ENCODE assay signal across 9 mouse cellular contexts in the genomic region with DNA sequence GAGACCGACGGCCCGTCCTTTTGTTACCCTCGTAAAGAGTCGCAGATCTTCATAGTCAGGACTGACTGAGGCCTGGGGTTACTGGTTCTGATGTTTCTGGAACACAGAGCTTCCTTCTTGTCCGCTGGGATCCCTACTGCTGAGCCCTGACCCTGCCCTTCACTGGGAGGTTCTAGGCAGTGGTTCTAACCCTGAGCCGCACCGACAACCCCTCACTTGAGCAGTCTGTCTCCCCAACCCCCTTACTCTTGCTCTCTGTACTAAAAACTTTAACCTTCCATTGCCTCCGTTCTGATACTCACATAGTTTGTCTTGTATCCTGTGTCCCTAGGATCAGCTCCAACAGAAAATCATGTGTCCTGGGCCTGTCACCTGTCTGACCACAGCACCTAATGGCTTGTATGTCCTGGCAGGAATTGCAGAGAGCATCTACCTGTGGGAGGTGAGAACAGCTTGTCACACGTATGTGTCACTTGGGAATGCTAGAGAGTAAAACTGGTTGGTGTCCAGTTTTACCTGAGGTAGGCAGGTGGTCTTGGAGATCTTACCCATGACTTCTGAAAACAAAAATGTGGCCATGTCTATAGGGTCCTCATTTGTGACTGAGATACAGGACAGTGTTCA. TPM values are rescaled to one million over a fixed set of nuclear protein-coding genes. Genes with fewer than 3 reads are reported as not detected.
DNase-seq lines count a peak whose midpoint lies in the region; ATAC-seq lines count a peak whose summit lies in the region.
"Had no signal": no experiment of that assay in that cellular context is flagged by ENCODE, and none has a peak within 500 bp of the region (broad histone marks: within the 10 kb centered on the region; RNA-seq: fewer than 3 reads in every experiment).

No protein-coding gene starts in this region.

- no peak for DNase-seq in kidney, adult 9 months
- DNase-seq in embryonic facial prominence, embryonic 10.5 days (ENCODE audit: low spot score): no peak
- no peak for DNase-seq in ovary, postnatal 10 days (ENCODE audit: low spot score)
- DNase-seq in left cerebral cortex, postnatal 10 days (ENCODE audit: extremely low spot score in 1 of 2, low spot score in 2 of 2): no peak
- no peak for DNase-seq in urinary bladder, adult 2 months (ENCODE audit: low spot score)

- peak overlapping the region; percentile 84 for H3K4me3 ChIP-seq in kidney, embryonic 16.5 days (ENCODE audit: low read length)
- peak overlapping the region; percentile 99 for H3K4me3 ChIP-seq in embryonic facial prominence, embryonic 10.5 days
- peak overlapping the region; percentile 91 for H3K4me3 ChIP-seq in hindbrain, embryonic 15.5 days
- peak overlapping the region; percentile 81 for H3K4me3 ChIP-seq in midbrain, embryonic 16.5 days (ENCODE audit: low read depth, low read length)

- H3K27ac ChIP-seq in kidney, embryonic 16.5 days (ENCODE audit: low read length): peak overlapping the region; percentile 41
- peak overlapping the region; percentile 89 for H3K27ac ChIP-seq in embryonic facial prominence, embryonic 10.5 days (replicated peaks)
- H3K27ac ChIP-seq in hindbrain, embryonic 15.5 days (replicated peaks): peak overlapping the region; percentile 75; the same call in 1 of the 2 replicates
- H3K27ac ChIP-seq in midbrain, embryonic 16.5 days (ENCODE audit: low read length): peak overlapping the region; percentile 75; the same call in 1 of the 2 replicates

- no peak for ATAC-seq in kidney, embryonic 16.5 days (ENCODE audit: low FRiP score, low TSS enrichment)
- ATAC-seq in hindbrain, embryonic 15.5 days (ENCODE audit: low FRiP score, low read depth): no peak
- ATAC-seq in midbrain, embryonic 16.5 days: 0 out of 2 replicates have a peak, but pooled peaks have one; percentile 1

- H3K36me3 ChIP-seq in kidney, embryonic 16.5 days (ENCODE audit: insufficient read depth, low read length): peaks cover 33% of the 10 kb centered on the region
- peaks cover 48% of the 10 kb centered on the region for H3K36me3 ChIP-seq in embryonic facial prominence, embryonic 10.5 days (replicated peaks)
- H3K36me3 ChIP-seq in hindbrain, embryonic 15.5 days: peaks cover 24% of the 10 kb centered on the region
- H3K36me3 ChIP-seq in midbrain, embryonic 16.5 days (ENCODE audit: control insufficient read depth, insufficient read depth, low read length): peaks cover 9% of the 10 kb centered on the region; the same call in 1 of the 2 replicates

- H3K27me3 ChIP-seq in kidney, embryonic 16.5 days (ENCODE audit: insufficient read depth, low read length): no peaks in the 10 kb centered on the region
- no peaks in the 10 kb centered on the region for H3K27me3 ChIP-seq in embryonic facial prominence, embryonic 10.5 days (replicated peaks; ENCODE audit: low read depth, poor library complexity, severe bottlenecking)
- H3K27me3 ChIP-seq in hindbrain, embryonic 15.5 days: 0 out of 2 replicates have a peak, but pooled peaks cover 2% of the 10 kb centered on the region
- no peaks in the 10 kb centered on the region for H3K27me3 ChIP-seq in midbrain, embryonic 16.5 days (ENCODE audit: control insufficient read depth, insufficient read depth, low read depth, low read length)

- peak overlapping the region; percentile 78 for H3K9ac ChIP-seq in kidney, embryonic 16.5 days (replicated peaks; ENCODE audit: low read length)
- peak overlapping the region; percentile 83 for H3K9ac ChIP-seq in hindbrain, embryonic 15.5 days
- peak overlapping the region; percentile 78 for H3K9ac ChIP-seq in midbrain, embryonic 16.5 days (ENCODE audit: low read depth, low read length)

- intact Hi-C loops in left cerebral cortex, postnatal 10 days (cut with DNase I): no loop called here

- WGBS in kidney, embryonic 16.5 days: 13% methylated on average over 10 of the region's 10 CpGs
- WGBS in embryonic facial prominence, embryonic 10.5 days: 17% methylated on average over 10 of the region's 10 CpGs
- 15% methylated on average over 10 of the region's 10 CpGs for WGBS in hindbrain, embryonic 15.5 days
- 14% methylated on average over 10 of the region's 10 CpGs for WGBS in midbrain, embryonic 16.5 days

- no peaks in the 10 kb centered on the region for H3K9me3 ChIP-seq in kidney, embryonic 16.5 days (ENCODE audit: low read length)
- no peaks in the 10 kb centered on the region for H3K9me3 ChIP-seq in embryonic facial prominence, embryonic 10.5 days
- no peaks in the 10 kb centered on the region for H3K9me3 ChIP-seq in hindbrain, embryonic 15.5 days
- H3K9me3 ChIP-seq in midbrain, embryonic 16.5 days (replicated peaks; ENCODE audit: control insufficient read depth, low read length, poor library complexity, severe bottlenecking): no peaks in the 10 kb centered on the region

- H3K4me1 ChIP-seq in kidney, embryonic 16.5 days (ENCODE audit: insufficient read depth, low read length): peaks cover 20% of the 10 kb centered on the region
- H3K4me1 ChIP-seq in embryonic facial prominence, embryonic 10.5 days: peaks cover 45% of the 10 kb centered on the region
- H3K4me1 ChIP-seq in hindbrain, embryonic 15.5 days (replicated peaks): peaks cover 12% of the 10 kb centered on the region
- H3K4me1 ChIP-seq in midbrain, embryonic 16.5 days (ENCODE audit: control insufficient read depth, insufficient read depth, low read length): peaks cover 7% of the 10 kb centered on the region

- peak overlapping the region; percentile 83 for H3K4me2 ChIP-seq in kidney, embryonic 16.5 days (replicated peaks; ENCODE audit: low read depth, low read length)
- H3K4me2 ChIP-seq in hindbrain, embryonic 15.5 days: peak overlapping the region; percentile 84
- H3K4me2 ChIP-seq in midbrain, embryonic 16.5 days (ENCODE audit: low read length): peak overlapping the region; percentile 64

RNA-seq across cellular contexts. Expression of a gene that starts 0.8 kb away (rescaled TPM):
- polyA plus RNA-seq in kidney, embryonic 16.5 days (2015; fragmentation: Nextera tagmentation; extraction: Ambion mirVana): 101 and 113 TPM in 2 replicates
- 166 TPM in 2 replicates for polyA plus RNA-seq in embryonic facial prominence, embryonic 10.5 days (2016; fragmentation: Nextera tagmentation; extraction: Ambion mirVana)
- polyA plus RNA-seq in hindbrain, embryonic 15.5 days (2015; fragmentation: Nextera tagmentation; extraction: Ambion mirVana): 93.6 and 94.7 TPM in 2 replicates
- polyA plus RNA-seq in midbrain, embryonic 16.5 days (2015; fragmentation: Nextera tagmentation; extraction: Ambion mirVana): 79.5 and 89.4 TPM in 2 replicates
- 10 to 100 TPM; 46.2 to 49.9 TPM for total RNA-seq in left cerebral cortex, postnatal 10 days (2021)
- 23.5 and 25.0 TPM in 2 replicates for polyA plus RNA-seq in urinary bladder, adult 2 months (2012; rRNA removed)

RNA-seq across cellular contexts. Expression of a gene that starts 9.7 kb away (rescaled TPM):
- polyA plus RNA-seq in kidney, embryonic 16.5 days (2015; fragmentation: Nextera tagmentation; extraction: Ambion mirVana): 0.54 and 0.71 TPM in 2 replicates
- polyA plus RNA-seq in embryonic facial prominence, embryonic 10.5 days (2016; fragmentation: Nextera tagmentation; extraction: Ambion mirVana): 0.13 and 0.44 TPM in 2 replicates
- 0.29 and 0.34 TPM in 2 replicates for polyA plus RNA-seq in hindbrain, embryonic 15.5 days (2015; fragmentation: Nextera tagmentation; extraction: Ambion mirVana)
- polyA plus RNA-seq in midbrain, embryonic 16.5 days (2015; fragmentation: Nextera tagmentation; extraction: Ambion mirVana): 0.20 and 0.28 TPM in 2 replicates
- total RNA-seq in left cerebral cortex, postnatal 10 days (2021): under 1 TPM; 0.24 to 0.28 TPM
- polyA plus RNA-seq in urinary bladder, adult 2 months (2012; rRNA removed): 0.04 TPM in 1 of 2 replicates, not detected in the other
- polyA plus RNA-seq: large intestine, adult 2 months had no signal

RNA-seq across cellular contexts. Expression of a gene that starts 23.3 kb away (rescaled TPM):
- 10.8 and 11.2 TPM in 2 replicates for polyA plus RNA-seq in kidney, embryonic 16.5 days (2015; fragmentation: Nextera tagmentation; extraction: Ambion mirVana)
- 12.3 and 12.4 TPM in 2 replicates for polyA plus RNA-seq in embryonic facial prominence, embryonic 10.5 days (2016; fragmentation: Nextera tagmentation; extraction: Ambion mirVana)
- 24.5 and 27.3 TPM in 2 replicates for polyA plus RNA-seq in hindbrain, embryonic 15.5 days (2015; fragmentation: Nextera tagmentation; extraction: Ambion mirVana)
- polyA plus RNA-seq in midbrain, embryonic 16.5 days (2015; fragmentation: Nextera tagmentation; extraction: Ambion mirVana): 15.3 and 16.2 TPM in 2 replicates
- 100 to 1,000 TPM; 136 TPM for total RNA-seq in left cerebral cortex, postnatal 10 days (2021)
- polyA plus RNA-seq in urinary bladder, adult 2 months (2012; rRNA removed): 135 and 159 TPM in 2 replicates

RNA-seq across cellular contexts. Expression of a gene that starts 27.6 kb away (rescaled TPM):
- polyA plus RNA-seq in kidney, embryonic 16.5 days (2015; fragmentation: Nextera tagmentation; extraction: Ambion mirVana): 309 and 332 TPM in 2 replicates
- polyA plus RNA-seq in embryonic facial prominence, embryonic 10.5 days (2016; fragmentation: Nextera tagmentation; extraction: Ambion mirVana): 234 and 253 TPM in 2 replicates
- polyA plus RNA-seq in hindbrain, embryonic 15.5 days (2015; fragmentation: Nextera tagmentation; extraction: Ambion mirVana): 29.4 and 33.6 TPM in 2 replicates
- 25.7 and 26.2 TPM in 2 replicates for polyA plus RNA-seq in midbrain, embryonic 16.5 days (2015; fragmentation: Nextera tagmentation; extraction: Ambion mirVana)
- total RNA-seq in left cerebral cortex, postnatal 10 days (2021): 10 to 100 TPM in 1 of 2 experiments, 1 to 10 TPM in 1; 8.9 to 12.4 TPM
- 173 and 185 TPM in 2 replicates for polyA plus RNA-seq in urinary bladder, adult 2 months (2012; rRNA removed)

RNA-seq across cellular contexts. Expression of a gene that starts 33.9 kb away (rescaled TPM):
- polyA plus RNA-seq in kidney, embryonic 16.5 days (2015; fragmentation: Nextera tagmentation; extraction: Ambion mirVana): 5.5 and 9.2 TPM in 2 replicates
- 15.7 and 18.0 TPM in 2 replicates for polyA plus RNA-seq in embryonic facial prominence, embryonic 10.5 days (2016; fragmentation: Nextera tagmentation; extraction: Ambion mirVana)
- 2.9 and 3.2 TPM in 2 replicates for polyA plus RNA-seq in hindbrain, embryonic 15.5 days (2015; fragmentation: Nextera tagmentation; extraction: Ambion mirVana)
- polyA plus RNA-seq in midbrain, embryonic 16.5 days (2015; fragmentation: Nextera tagmentation; extraction: Ambion mirVana): 1.7 and 2.2 TPM in 2 replicates
- 1 to 10 TPM; 6.0 to 7.1 TPM for total RNA-seq in left cerebral cortex, postnatal 10 days (2021)
- polyA plus RNA-seq in urinary bladder, adult 2 months (2012; rRNA removed): 3.8 and 4.1 TPM in 2 replicates
